In the genomic region with DNA sequence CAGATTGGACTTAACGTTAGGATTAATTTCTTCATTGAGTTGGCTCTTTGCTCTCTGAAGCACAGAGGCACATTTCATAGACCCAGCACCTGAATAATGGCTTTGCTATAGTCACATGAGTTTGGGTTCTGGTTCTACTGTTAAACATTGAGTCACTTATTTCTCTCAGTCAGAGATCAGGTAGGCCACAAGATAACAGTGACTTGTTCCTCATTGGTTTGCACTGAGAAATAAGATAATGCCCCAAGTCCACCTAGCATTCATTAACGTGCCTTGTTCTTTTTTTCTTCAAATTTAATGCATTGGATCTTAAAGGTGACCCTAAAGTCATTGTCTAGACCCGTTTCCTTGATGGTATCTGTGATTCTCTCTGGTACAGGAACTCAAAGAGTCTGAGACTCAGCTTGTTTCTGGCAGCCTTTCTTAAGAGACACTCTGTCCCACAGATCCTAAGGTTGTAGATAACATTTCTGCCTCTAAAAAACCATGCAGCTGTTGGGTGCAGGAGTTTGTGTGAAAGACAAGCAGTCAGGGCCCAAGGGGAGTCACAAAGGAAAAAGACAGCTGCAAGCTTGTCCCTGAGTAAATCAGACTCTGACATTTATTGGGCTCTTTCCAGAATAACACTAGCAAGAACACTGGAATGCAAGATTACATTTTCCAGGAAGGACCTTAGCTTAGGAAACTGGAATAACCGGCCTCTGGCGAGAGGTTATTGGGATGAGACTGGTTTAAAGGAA, we compare ENCODE assay signal across 13 mouse cellular contexts. TPM values are rescaled to one million over a fixed set of nuclear protein-coding genes. Genes with fewer than 3 reads are reported as not detected.
DNase-seq lines count a peak whose midpoint lies in the region; ATAC-seq and TF ChIP-seq lines count a peak whose summit lies in the region.
"Had no signal": no experiment of that assay in that cellular context is flagged by ENCODE, and none has a peak within 500 bp of the region (broad histone marks: within the 10 kb centered on the region; RNA-seq: fewer than 3 reads in every experiment).

No protein-coding gene starts in this region.

- H3K4me2 ChIP-seq in heart, embryonic 15.5 days, result no peak overlapping the region
- H3K4me2 ChIP-seq in limb, embryonic 14.5 days (replicated peaks; ENCODE audit: low read depth, low read length, severe bottlenecking), result no peak overlapping the region
- H3K4me2 ChIP-seq: hindbrain, embryonic 15.5 days had no signal

- no peak overlapping the region for H3K4me3 ChIP-seq in heart, embryonic 15.5 days
- no peak overlapping the region for H3K4me3 ChIP-seq in limb, embryonic 14.5 days (replicated peaks; ENCODE audit: low read length)
- H3K4me3 ChIP-seq: hindbrain, embryonic 15.5 days; megakaryocyte, embryonic 14.5 days had no signal

- TF ChIP-seq POLR2A in limb, embryonic 14.5 days (IDR thresholded peaks at IDR 0.05; ENCODE audit: borderline replicate concordance, extremely low read depth, insufficient read depth, insufficient read length), result no peak

- no peaks in the 10 kb centered on the region for H3K27me3 ChIP-seq in heart, embryonic 15.5 days
- H3K27me3 ChIP-seq in limb, embryonic 14.5 days (ENCODE audit: control insufficient read depth, insufficient read depth, low read length), result no peaks in the 10 kb centered on the region
- H3K27me3 ChIP-seq: hindbrain, embryonic 15.5 days had no signal

- H3K27ac ChIP-seq in heart, embryonic 15.5 days, result peak overlapping the region; percentile 35
- H3K27ac ChIP-seq in limb, embryonic 14.5 days (replicated peaks; ENCODE audit: low read depth, low read length), result no peak overlapping the region
- H3K27ac ChIP-seq: hindbrain, embryonic 15.5 days had no signal

- no peaks in the 10 kb centered on the region for H3K36me3 ChIP-seq in heart, embryonic 15.5 days
- H3K36me3 ChIP-seq in limb, embryonic 14.5 days (ENCODE audit: control insufficient read depth, insufficient read depth, low read length), result no peaks in the 10 kb centered on the region
- H3K36me3 ChIP-seq: hindbrain, embryonic 15.5 days had no signal

- 42% methylated on average over 5 of the region's 5 CpGs for WGBS in heart, embryonic 15.5 days
- 44% methylated on average over 5 of the region's 5 CpGs for WGBS in limb, embryonic 14.5 days

- H3K9ac ChIP-seq in heart, embryonic 15.5 days, result no peak overlapping the region
- H3K9ac ChIP-seq in limb, embryonic 14.5 days (ENCODE audit: low read depth, low read length, severe bottlenecking), result no peak overlapping the region
- H3K9ac ChIP-seq: hindbrain, embryonic 15.5 days had no signal

- peak; percentile 45 for DNase-seq in heart, adult 8-10 months (ENCODE audit: low spot score)
- no peak for DNase-seq in heart, postnatal 4 days
- DNase-seq in fat pad, adult 2 months (ENCODE audit: extremely low read depth, low read depth, low spot score), result peak; percentile 55
- peak; percentile 63 for DNase-seq in limb, embryonic 14.5 days (ENCODE audit: low spot score)
- DNase-seq in spleen, postnatal 36 days (ENCODE audit: low spot score in 2 of 2), result no peak
- DNase-seq in ovary, postnatal 10 days (ENCODE audit: low spot score), result no peak
- DNase-seq: layer of hippocampus, adult 9-11 months; liver; retina, postnatal 1 day; thymus, postnatal 25 days had no signal

- peaks cover 39% of the 10 kb centered on the region for H3K4me1 ChIP-seq in heart, embryonic 15.5 days (replicated peaks)
- no peaks in the 10 kb centered on the region for H3K4me1 ChIP-seq in limb, embryonic 14.5 days (ENCODE audit: control insufficient read depth, insufficient read depth, low read length)

- H3K9me3 ChIP-seq in heart, embryonic 15.5 days (replicated peaks), result no peaks in the 10 kb centered on the region
- no peaks in the 10 kb centered on the region for H3K9me3 ChIP-seq in limb, embryonic 14.5 days (ENCODE audit: control insufficient read depth, low read length)
- H3K9me3 ChIP-seq: hindbrain, embryonic 15.5 days; megakaryocyte, embryonic 14.5 days had no signal

- no peak for ATAC-seq in heart, embryonic 15.5 days (replicated peaks; ENCODE audit: insufficient number of reproducible peaks, insufficient read depth, low FRiP score, low read depth)
- ATAC-seq in limb, embryonic 14.5 days (ENCODE audit: low FRiP score, low read depth), result peak; percentile 79

RNA-seq across cellular contexts. Expression of a gene that starts 17.9 kb away (rescaled TPM):
- total RNA-seq in heart, adult 8-10 months (2022), result not detected
- total RNA-seq in heart, postnatal 4 days (2021), result not detected
- polyA plus RNA-seq in heart, embryonic 15.5 days (2015; fragmentation: Nextera tagmentation; extraction: Ambion mirVana), result not detected in 2 replicates
- 0.15 TPM in 1 of 2 replicates, not detected in the other for polyA plus RNA-seq in limb, embryonic 14.5 days (2012; rRNA removed)
- polyA plus RNA-seq in limb, embryonic 14.5 days (2014; fragmentation: Nextera tagmentation; extraction: Ambion mirVana), result not detected in 2 replicates
- polyA plus RNA-seq: hindbrain, embryonic 15.5 days had no signal

RNA-seq across cellular contexts. Expression of a gene that starts 38.9 kb away (rescaled TPM):
- 1 to 10 TPM in 1 of 4 experiments, under 1 TPM in 3; 0.38 to 2.0 (median 0.62) TPM for total RNA-seq in heart, adult 8-10 months (2022)
- total RNA-seq in heart, postnatal 4 days (2021), result 1 to 10 TPM; 7.1 to 7.3 TPM
- 5.8 and 6.8 TPM in 2 replicates for polyA plus RNA-seq in heart, embryonic 15.5 days (2015; fragmentation: Nextera tagmentation; extraction: Ambion mirVana)
- 4.9 and 5.9 TPM in 2 replicates for polyA plus RNA-seq in limb, embryonic 14.5 days (2012; rRNA removed)
- 7.0 and 8.3 TPM in 2 replicates for polyA plus RNA-seq in limb, embryonic 14.5 days (2014; fragmentation: Nextera tagmentation; extraction: Ambion mirVana)

RNA-seq across cellular contexts. Expression of a gene that starts 39.0 kb away (rescaled TPM):
- 10 to 100 TPM; 31.8 to 42.7 (median 35.9) TPM for total RNA-seq in heart, adult 8-10 months (2022)
- total RNA-seq in heart, postnatal 4 days (2021), result 10 to 100 TPM; 60.5 to 62.7 TPM
- 111 and 114 TPM in 2 replicates for polyA plus RNA-seq in heart, embryonic 15.5 days (2015; fragmentation: Nextera tagmentation; extraction: Ambion mirVana)
- 40.6 and 71.8 TPM in 2 replicates for polyA plus RNA-seq in limb, embryonic 14.5 days (2012; rRNA removed)
- 122 and 126 TPM in 2 replicates for polyA plus RNA-seq in limb, embryonic 14.5 days (2014; fragmentation: Nextera tagmentation; extraction: Ambion mirVana)

Comparison
In these comparisons a context has a peak if more than half of its experiments do, and no peak if none do; other contexts are left out.
1. DNase-seq: peak in heart, adult 8-10 months (single experiment), fat pad, adult 2 months (single experiment) and limb, embryonic 14.5 days (single experiment); none in heart, postnatal 4 days (single experiment), spleen, postnatal 36 days (0 of 2) and ovary, postnatal 10 days (single experiment).